Mouse (Mus musculus): ENCODE data around the gene Cldn7. TPM values are rescaled to one million over a fixed set of nuclear protein-coding genes. Genes with fewer than 3 reads are reported as not detected.
A peak's percentile ranks its signal among the peaks of the same experiment; 100 is the strongest.

The Cldn7 gene
- total and polyA plus RNA-seq, 2 experiments from 2014 or later: 0.34 TPM; not detected in 1

GRCm38 (mm10) chr11:69968793-69969192 lies 4.2 kb downstream of the Cldn7 start:
- Histone ChIP-seq H3K9ac (no peak overlapping the region), H3K9me3 (ENCODE audit: low read length) (no peaks in the 10 kb centered on the region), H3K36me3 (ENCODE audit: insufficient read depth) (peaks cover 49% of the 10 kb centered on the region), H3K4me2 (ENCODE audit: low read depth) (no peak overlapping the region), H3K4me1 (ENCODE audit: insufficient read depth) (0 out of 2 replicates have a peak, but pooled peaks cover 3% of the 10 kb centered on the region), H3K4me3 (ENCODE audit: low read depth, low read length) (no peak overlapping the region), H3K27ac (ENCODE audit: low read depth, low read length) (no peak overlapping the region), H3K27me3 (ENCODE audit: insufficient read depth, low read length) (peaks cover 35% of the 10 kb centered on the region)
- TF ChIP-seq CTCF (IDR thresholded peaks at IDR 0.05; ENCODE audit: low read depth): no peak
- WGBS: 92% methylated on average over 4 of the region's 4 CpGs
- no peak for DNase-seq
- no peak for ATAC-seq

DNA sequence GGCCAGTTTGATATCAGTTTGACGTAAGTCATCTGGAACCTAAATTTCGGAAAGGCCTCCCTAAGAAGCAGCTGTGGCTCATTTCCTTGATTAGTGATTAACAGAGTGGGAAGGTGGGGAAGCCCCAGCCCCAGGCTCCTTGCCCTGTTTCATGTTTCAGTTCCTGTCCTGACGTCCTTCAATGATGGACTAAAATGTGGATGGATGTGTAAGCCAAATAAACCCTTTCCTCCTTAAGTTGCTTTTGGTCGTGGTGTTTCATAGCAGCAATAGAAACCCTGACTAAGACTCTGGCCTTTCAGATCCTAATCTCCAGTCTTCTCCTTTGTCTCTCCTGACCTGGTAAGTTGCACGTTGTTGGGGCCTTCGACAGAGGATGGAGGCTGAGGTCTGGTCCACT lies 5.6 kb downstream of the Cldn7 start:
- DNase-seq (no peak), ATAC-seq (no peak)
- Histone ChIP-seq H3K27me3 (ENCODE audit: insufficient read depth, low read length) (peaks cover 23% of the 10 kb centered on the region), H3K36me3 (ENCODE audit: insufficient read depth) (peaks cover 64% of the 10 kb centered on the region), H3K9ac (no peak overlapping the region), H3K9me3 (ENCODE audit: low read length) (no peaks in the 10 kb centered on the region), H3K4me1 (ENCODE audit: insufficient read depth) (0 out of 2 replicates have a peak, but pooled peaks cover 3% of the 10 kb centered on the region), H3K27ac (ENCODE audit: low read depth, low read length) (no peak overlapping the region), H3K4me2 (ENCODE audit: low read depth) (no peak overlapping the region), H3K4me3 (ENCODE audit: low read depth, low read length) (no peak overlapping the region)
- no peak for TF ChIP-seq CTCF (IDR thresholded peaks at IDR 0.05; ENCODE audit: low read depth)
- 90% methylated on average over 6 of the region's 6 CpGs for WGBS

DNA sequence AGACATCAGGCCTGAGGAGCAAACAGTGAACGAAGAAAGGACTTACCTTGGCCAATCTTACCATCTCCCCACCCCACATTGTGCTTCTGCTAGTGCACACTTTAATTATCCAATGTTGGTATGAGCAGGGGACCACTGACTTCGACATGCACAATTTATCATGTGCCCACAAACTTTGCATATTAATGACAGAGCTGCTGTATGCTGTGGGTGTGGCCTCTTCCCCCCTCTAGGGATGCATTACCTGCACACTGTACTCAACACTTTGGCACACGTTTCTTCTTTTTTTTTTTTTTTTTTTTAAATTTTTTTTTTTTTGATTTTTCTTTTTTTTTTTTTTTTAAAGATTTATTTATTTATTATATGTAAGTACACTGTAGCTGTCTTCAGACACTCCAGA lies 6.2 kb downstream of the Cldn7 start:
- Histone ChIP-seq H3K36me3 (ENCODE audit: insufficient read depth) (peaks cover 68% of the 10 kb centered on the region), H3K27ac (ENCODE audit: low read depth, low read length) (no peak overlapping the region), H3K9ac (no peak overlapping the region), H3K4me1 (ENCODE audit: insufficient read depth) (0 out of 2 replicates have a peak, but pooled peaks cover 3% of the 10 kb centered on the region), H3K4me2 (ENCODE audit: low read depth) (no peak overlapping the region), H3K4me3 (ENCODE audit: low read depth, low read length) (no peak overlapping the region), H3K27me3 (ENCODE audit: insufficient read depth, low read length) (peaks cover 18% of the 10 kb centered on the region; the same call in 1 of the 2 replicates), H3K9me3 (ENCODE audit: low read length) (no peaks in the 10 kb centered on the region)
- WGBS: 84% methylated on average over 3 of the region's 3 CpGs
- DNase-seq: no peak
- ATAC-seq: no peak
- no peak for TF ChIP-seq CTCF (IDR thresholded peaks at IDR 0.05; ENCODE audit: low read depth)

DNA sequence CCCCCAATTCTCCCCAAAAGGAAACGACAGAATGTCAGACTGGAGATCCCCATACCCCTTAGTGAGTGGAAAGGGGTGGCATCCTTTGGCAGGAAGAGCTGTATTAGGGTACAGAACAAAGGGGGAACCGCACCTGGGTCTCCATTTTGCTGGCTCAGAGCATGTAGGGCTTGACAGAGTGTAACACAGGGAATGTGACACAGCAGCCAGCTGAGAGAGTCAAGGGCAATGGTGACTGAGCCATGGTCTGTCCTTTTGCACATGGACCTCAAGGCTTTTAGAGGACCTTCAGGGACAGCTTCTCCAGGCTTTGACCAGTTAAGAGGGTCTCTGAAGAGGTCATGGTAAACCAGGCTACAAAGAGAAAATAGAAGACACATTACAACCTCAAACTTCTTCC lies 10.3 kb downstream of the Cldn7 start:
- ATAC-seq: no peak
- Histone ChIP-seq H3K9ac (no peak overlapping the region), H3K4me3 (ENCODE audit: low read depth, low read length) (no peak overlapping the region), H3K4me1 (ENCODE audit: insufficient read depth) (peaks cover 3% of the 10 kb centered on the region; the same call in 1 of the 2 replicates), H3K36me3 (ENCODE audit: insufficient read depth) (peaks cover 60% of the 10 kb centered on the region), H3K4me2 (ENCODE audit: low read depth) (no peak overlapping the region), H3K27me3 (ENCODE audit: insufficient read depth, low read length) (no peaks in the 10 kb centered on the region), H3K9me3 (ENCODE audit: low read length) (no peaks in the 10 kb centered on the region), H3K27ac (ENCODE audit: low read depth, low read length) (no peak overlapping the region)
- TF ChIP-seq CTCF (IDR thresholded peaks at IDR 0.05; ENCODE audit: low read depth): no peak
- DNase-seq: no peak
- 96% methylated on average over 2 of the region's 2 CpGs for WGBS

DNA sequence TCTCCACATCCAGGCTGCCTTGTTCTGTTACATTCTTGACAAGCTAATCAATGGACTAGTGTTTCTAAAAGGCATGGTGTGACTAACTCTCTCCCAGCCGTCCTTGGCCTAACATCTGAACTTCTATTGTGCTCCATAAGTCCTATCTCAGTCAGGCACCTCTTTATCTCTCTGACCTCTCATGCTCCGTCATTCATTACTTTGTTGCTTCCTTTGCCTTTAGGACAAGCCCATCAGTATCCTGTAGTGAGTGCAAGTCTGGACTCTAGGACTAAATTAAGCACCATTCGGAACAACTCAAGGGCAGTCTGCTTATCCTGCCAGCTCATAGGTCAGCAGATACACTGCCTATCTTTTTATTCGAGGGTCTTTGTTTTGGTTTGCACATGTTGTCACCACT lies 11.7 kb downstream of the Cldn7 start:
- no peak overlapping the region for H3K4me3 ChIP-seq (ENCODE audit: low read depth, low read length)
- 90% methylated on average over 4 of the region's 4 CpGs for WGBS
- H3K4me2 ChIP-seq (ENCODE audit: low read depth): no peak overlapping the region
- H3K27ac ChIP-seq (ENCODE audit: low read depth, low read length): no peak overlapping the region
- no peaks in the 10 kb centered on the region for H3K9me3 ChIP-seq (ENCODE audit: low read length)
- H3K4me1 ChIP-seq (ENCODE audit: insufficient read depth): peaks cover 3% of the 10 kb centered on the region; the same call in 1 of the 2 replicates
- ATAC-seq: no peak
- H3K27me3 ChIP-seq (ENCODE audit: insufficient read depth, low read length): no peaks in the 10 kb centered on the region
- H3K36me3 ChIP-seq (ENCODE audit: insufficient read depth): peaks cover 52% of the 10 kb centered on the region
- no peak for TF ChIP-seq CTCF (IDR thresholded peaks at IDR 0.05; ENCODE audit: low read depth)
- H3K9ac ChIP-seq: no peak overlapping the region
- DNase-seq: no peak

- Histone ChIP-seq H3K4me3 (ENCODE audit: low read depth, low read length) (peak overlapping the region; percentile 89), H3K9me3 (ENCODE audit: low read length) (no peaks in the 10 kb centered on the region), H3K9ac (peak overlapping the region; percentile 95), H3K4me2 (ENCODE audit: low read depth) (peak overlapping the region; percentile 89), H3K36me3 (ENCODE audit: insufficient read depth) (peaks cover 32% of the 10 kb centered on the region), H3K4me1 (ENCODE audit: insufficient read depth) (peaks cover 14% of the 10 kb centered on the region), H3K27ac (ENCODE audit: low read depth, low read length) (peak overlapping the region; percentile 99), H3K27me3 (ENCODE audit: insufficient read depth, low read length) (no peaks in the 10 kb centered on the region)
- no peak for TF ChIP-seq CTCF (IDR thresholded peaks at IDR 0.05; ENCODE audit: low read depth)
- 3% methylated on average over 16 of the region's 16 CpGs for WGBS
- no peak for DNase-seq
- no peak for ATAC-seq
Measured at GRCm38 (mm10) chr11:69979827-69980195, 15.2 kb downstream of the Cldn7 start.

GRCm38 (mm10) chr11:69980196-69981140 lies 15.9 kb downstream of the Cldn7 start:
- H3K27ac ChIP-seq (ENCODE audit: low read depth, low read length): peak overlapping the region; percentile 99
- H3K9me3 ChIP-seq (ENCODE audit: low read length): no peaks in the 10 kb centered on the region
- H3K4me3 ChIP-seq (ENCODE audit: low read depth, low read length): peak overlapping the region; percentile 89
- DNase-seq (peak; percentile 99), ATAC-seq (peak; percentile 96)
- H3K4me2 ChIP-seq (ENCODE audit: low read depth): peak overlapping the region; percentile 89
- H3K27me3 ChIP-seq (ENCODE audit: insufficient read depth, low read length): no peaks in the 10 kb centered on the region
- no peak for TF ChIP-seq CTCF (IDR thresholded peaks at IDR 0.05; ENCODE audit: low read depth)
- WGBS: under 1% methylated on average over 40 of the region's 60 CpGs
- peak overlapping the region; percentile 95 for H3K9ac ChIP-seq
- peaks cover 31% of the 10 kb centered on the region for H3K36me3 ChIP-seq (ENCODE audit: insufficient read depth)
- peaks cover 14% of the 10 kb centered on the region for H3K4me1 ChIP-seq (ENCODE audit: insufficient read depth)
